Comparison of ENCODE assay signal across 12 mouse cellular contexts in genomic region chr2:6363126-6363525, GRCm38 (mm10). TPM values are rescaled to one million over a fixed set of nuclear protein-coding genes. Genes with fewer than 3 reads are reported as not detected.
DNase-seq lines count a peak whose midpoint lies in the region; ATAC-seq and TF ChIP-seq lines count a peak whose summit lies in the region.
"Had no signal": no experiment of that assay in that cellular context is flagged by ENCODE, and none has a peak within 500 bp of the region (broad histone marks: within the 10 kb centered on the region; RNA-seq: fewer than 3 reads in every experiment).

No protein-coding gene starts in this region.

- no peak for TF ChIP-seq CTCF in forebrain, postnatal 0 days (IDR thresholded peaks at IDR 0.05; ENCODE audit: low read depth)

- no peak overlapping the region for H3K4me3 ChIP-seq in limb, embryonic 11.5 days (ENCODE audit: low read depth, low read length)
- H3K4me3 ChIP-seq in limb, embryonic 10.5 days, result no peak overlapping the region
- H3K4me3 ChIP-seq in megakaryocyte, embryonic 14.5 days (replicated peaks), result peak overlapping the region; percentile 75
- no peak overlapping the region for H3K4me3 ChIP-seq in forebrain, postnatal 0 days (ENCODE audit: low read depth, low read length)
- H3K4me3 ChIP-seq: erythroblast, embryonic 14.5 days had no signal

- H3K4me2 ChIP-seq in limb, embryonic 11.5 days (ENCODE audit: low read depth, severe bottlenecking), result no peak overlapping the region
- H3K4me2 ChIP-seq in forebrain, postnatal 0 days (ENCODE audit: low read depth), result no peak overlapping the region
- H3K4me2 ChIP-seq: hindbrain, embryonic 14.5 days had no signal

- no peak overlapping the region for H3K27ac ChIP-seq in limb, embryonic 11.5 days (replicated peaks; ENCODE audit: low read depth, low read length)
- H3K27ac ChIP-seq in limb, embryonic 10.5 days, result no peak overlapping the region
- H3K27ac ChIP-seq in forebrain, postnatal 0 days (ENCODE audit: low read depth, low read length), result no peak overlapping the region
- H3K27ac ChIP-seq: hindbrain, embryonic 14.5 days had no signal

- 0 out of 2 replicates have a peak, but pooled peaks have one; percentile 47 for ATAC-seq in limb, embryonic 11.5 days (ENCODE audit: insufficient number of reproducible peaks, low FRiP score, low TSS enrichment, low read depth)
- ATAC-seq in common myeloid progenitor, adult 5-6 weeks (replicated peaks; ENCODE audit: low read depth, poor library complexity, severe bottlenecking), result peak; percentile 80
- no peak for ATAC-seq in forebrain, postnatal 0 days

- H3K36me3 ChIP-seq in limb, embryonic 11.5 days (ENCODE audit: control insufficient read depth, insufficient read depth, low read length), result no peaks in the 10 kb centered on the region
- H3K36me3 ChIP-seq in limb, embryonic 10.5 days, result 0 out of 2 replicates have a peak, but pooled peaks cover 2% of the 10 kb centered on the region
- H3K36me3 ChIP-seq in megakaryocyte, embryonic 14.5 days (replicated peaks; ENCODE audit: low read length), result peaks cover 6% of the 10 kb centered on the region
- no peaks in the 10 kb centered on the region for H3K36me3 ChIP-seq in forebrain, postnatal 0 days (ENCODE audit: insufficient read depth)

- no peak for DNase-seq in limb, embryonic 11.5 days (ENCODE audit: low spot score)
- DNase-seq in limb, embryonic 10.5 days (ENCODE audit: low spot score), result no peak
- DNase-seq in CD8-positive naive resting alpha-beta T cell, adult 2 months (ENCODE audit: low read depth in 2 of 2, low spot score in 2 of 2), result peak; percentile 8 to 33
- DNase-seq in right cerebral cortex, postnatal 36 days (ENCODE audit: low spot score in 2 of 2), result no peak
- DNase-seq in left cerebral cortex, postnatal 25 days (ENCODE audit: low spot score in 2 of 2), result no peak
- DNase-seq in forebrain, postnatal 0 days, result no peak
- DNase-seq: cerebellum, adult 9-11 months; lung, postnatal 10 days had no signal

- WGBS in limb, embryonic 11.5 days, result 56% methylated on average over 13 of the region's 13 CpGs
- WGBS in limb, embryonic 10.5 days, result 79% methylated on average over 13 of the region's 13 CpGs
- 78% methylated on average over 13 of the region's 13 CpGs for WGBS in forebrain, postnatal 0 days

- H3K9ac ChIP-seq in limb, embryonic 11.5 days (ENCODE audit: low read length), result no peak overlapping the region
- no peak overlapping the region for H3K9ac ChIP-seq in forebrain, postnatal 0 days
- H3K9ac ChIP-seq: hindbrain, embryonic 14.5 days had no signal

- intact Hi-C loops in left cerebral cortex, postnatal 25 days (cut with DNase I), result no loop called here

- H3K9me3 ChIP-seq in limb, embryonic 11.5 days (ENCODE audit: control insufficient read depth, low read length), result no peaks in the 10 kb centered on the region
- H3K9me3 ChIP-seq in limb, embryonic 10.5 days (replicated peaks), result no peaks in the 10 kb centered on the region
- no peaks in the 10 kb centered on the region for H3K9me3 ChIP-seq in megakaryocyte, embryonic 14.5 days
- H3K9me3 ChIP-seq in forebrain, postnatal 0 days (ENCODE audit: low read length), result no peaks in the 10 kb centered on the region

- no peaks in the 10 kb centered on the region for H3K27me3 ChIP-seq in limb, embryonic 11.5 days (ENCODE audit: control insufficient read depth, insufficient read depth, low read length)
- H3K27me3 ChIP-seq in limb, embryonic 10.5 days (ENCODE audit: low read depth, poor library complexity, severe bottlenecking), result no peaks in the 10 kb centered on the region
- no peaks in the 10 kb centered on the region for H3K27me3 ChIP-seq in megakaryocyte, embryonic 14.5 days (replicated peaks)
- no peaks in the 10 kb centered on the region for H3K27me3 ChIP-seq in forebrain, postnatal 0 days (ENCODE audit: insufficient read depth, low read length)

- H3K4me1 ChIP-seq in limb, embryonic 11.5 days (ENCODE audit: control insufficient read depth, insufficient read depth, low read length), result peaks cover 10% of the 10 kb centered on the region; the same call in 1 of the 2 replicates
- H3K4me1 ChIP-seq in limb, embryonic 10.5 days, result peaks cover 26% of the 10 kb centered on the region
- peaks cover 77% of the 10 kb centered on the region for H3K4me1 ChIP-seq in megakaryocyte, embryonic 14.5 days
- H3K4me1 ChIP-seq in forebrain, postnatal 0 days (ENCODE audit: insufficient read depth), result no peaks in the 10 kb centered on the region

RNA-seq across cellular contexts. Expression of gene Usp6nl, which starts 40.7 kb away (rescaled TPM):
- polyA plus RNA-seq in limb, embryonic 11.5 days (2014; fragmentation: Nextera tagmentation; extraction: Ambion mirVana), result 15.6 and 16.3 TPM in 2 replicates
- 11.8 and 12.8 TPM in 2 replicates for polyA plus RNA-seq in limb, embryonic 10.5 days (2016; fragmentation: Nextera tagmentation; extraction: Ambion mirVana)
- 14.2 and 24.0 TPM in 2 replicates for total RNA-seq in common myeloid progenitor, adult 5-6 weeks (2017)
- polyA plus RNA-seq in megakaryocyte, embryonic 14.5 days (2012; ENCODE audit: insufficient read depth, low replicate concordance), result 1.9 and 2.9 TPM in 2 replicates
- 10 to 100 TPM; 19.5 to 21.5 TPM for total RNA-seq in left cerebral cortex, postnatal 25 days (2021)
- 13.5 and 18.3 TPM in 2 replicates for total RNA-seq in forebrain, postnatal 0 days (2014; rRNA removed)
- polyA plus RNA-seq in forebrain, postnatal 0 days (2015; fragmentation: Nextera tagmentation; extraction: Ambion mirVana), result 3.8 and 6.5 TPM in 2 replicates

Comparison
In these comparisons a context has a peak if more than half of its experiments do, and no peak if none do; other contexts are left out.
1. DNase-seq: peak in CD8-positive naive resting alpha-beta T cell, adult 2 months (2 of 2); none in limb, embryonic 11.5 days (single experiment), limb, embryonic 10.5 days (single experiment), right cerebral cortex, postnatal 36 days (0 of 2), left cerebral cortex, postnatal 25 days (0 of 2) and forebrain, postnatal 0 days (single experiment).